Mouse (Mus musculus) forebrain, embryonic 12.5 days (tissue): ENCODE measurements around the gene Bpi. TPM values are rescaled to one million over a fixed set of nuclear protein-coding genes. Genes with fewer than 3 reads are reported as not detected.

Experiments used
- microRNA-seq: library from miRNA; unstranded; fragments of <30 nt; microRNA quantifications from one replicate; pipeline ENCODE4, GENCODE M21; 2017
- polyA plus RNA-seq: library from polyadenylated mRNA; unstranded; fragments of >200 nt; fragmentation: Nextera tagmentation; extraction: Ambion mirVana; gene quantifications from 2 replicates; pipeline ENCODE4 v1.2.1, GENCODE M21; 2016

Bpi gene
- polyA plus RNA-seq, 1 experiment from 2014 or later = not detected

Small RNA genes lying within 50 kb of the gene (microRNA-seq; reads per million reads assigned to microRNA genes)
- not detected for gene Mir7685

Other genes starting within 250 kb of the Bpi start
- 34.5 and 38.2 TPM in 2 replicates for gene Tti1, start 229.7 kb upstream of the Bpi start, polyA plus RNA-seq
- 61.1 and 66.3 TPM in 2 replicates for gene Rprd1b, start 229.6 kb upstream of the Bpi start, polyA plus RNA-seq
- 4.3 and 4.6 TPM in 2 replicates for gene Tgm2, start 111.7 kb upstream of the Bpi start, polyA plus RNA-seq
- gene D630003M21Rik, start 28.9 kb upstream of the Bpi start, polyA plus RNA-seq = 3.3 and 3.4 TPM in 2 replicates
- 1.5 and 2.3 TPM in 2 replicates for gene Lbp, start 48.4 kb downstream of the Bpi start, polyA plus RNA-seq
- 34.1 and 39.7 TPM in 2 replicates for gene Snhg11, start 117.5 kb downstream of the Bpi start, polyA plus RNA-seq
- gene Ralgapb, start 151.8 kb downstream of the Bpi start, polyA plus RNA-seq = 24.3 and 26.0 TPM in 2 replicates
- gene Adig, start 244.5 kb downstream of the Bpi start, polyA plus RNA-seq = not detected in 2 replicates